Mouse (Mus musculus) MEL (cell line): ENCODE measurements at regions not wholly inside any gene's neighbourhood (a gene's known extent, or its start where the extent isn't known, plus 50 kb on each side); places are given as distances from the start of the nearest gene placed in this dataset.

ENCODE experiments used
- DNase-seq: peaks from one replicate; pipeline ENCODE4 v3.0.0; 2011; ENCODE audit warnings: low read depth, low spot score
- H3K27ac ChIP-seq: 2 replicates; pipeline ENCODE4 v1.5.1; 2012; ENCODE audit warnings: low read depth, mild to moderate bottlenecking, control low read depth, low read length, moderate library complexity; ENCODE audit not compliant: control insufficient read depth
- H3K27me3 ChIP-seq, 2 experiments: fragments of 150-350 bp in 1 of 2; sonication (generic) in 1 of 2; 2 replicates each; pipeline ENCODE4 v1.6.1; 2012; ENCODE audit warnings: low read length in 2 of 2, mild to moderate bottlenecking in 2 of 2, improper control_type of control experiment in 1 of 2, moderate library complexity in 1 of 2; ENCODE audit not compliant: insufficient read depth in 2 of 2, control insufficient read depth in 1 of 2
- H3K36me3 ChIP-seq, 2 experiments: 2 replicates each; pipeline ENCODE4 v1.6.1; 2012 to 2014; ENCODE audit warnings: low read length in 2 of 2, improper control_type of control experiment in 1 of 2, inconsistent platforms in 1 of 2, mild to moderate bottlenecking in 1 of 2; ENCODE audit not compliant: insufficient read depth in 2 of 2, control insufficient read depth in 1 of 2
- H3K4me1 ChIP-seq, 2 experiments: fragments of 150-350 bp in 1 of 2; sonication (generic) in 1 of 2; 2 replicates each; pipeline ENCODE4 v1.6.1; 2012; ENCODE audit warnings: low read length in 2 of 2, improper control_type of control experiment in 1 of 2, mild to moderate bottlenecking in 1 of 2; ENCODE audit not compliant: insufficient read depth in 2 of 2, control insufficient read depth in 1 of 2
- H3K4me3 ChIP-seq, 2 experiments: fragments of 150-350 bp in 1 of 2; sonication (generic) in 1 of 2; 2 replicates each; pipeline ENCODE4 v1.5.1; 2012; ENCODE audit warnings: low read depth in 2 of 2, low read length in 2 of 2, mild to moderate bottlenecking in 2 of 2, moderate library complexity in 2 of 2, control low read depth in 1 of 2, improper control_type of control experiment in 1 of 2; ENCODE audit not compliant: control insufficient read depth in 1 of 2, insufficient read depth in 1 of 2
- H3K79me2 ChIP-seq: 2 replicates; pipeline ENCODE4 v1.6.1; 2012; ENCODE audit warnings: mild to moderate bottlenecking, low read length, moderate library complexity; ENCODE audit not compliant: control insufficient read depth, poor library complexity, insufficient read depth
- H3K9ac ChIP-seq: 2 replicates; pipeline ENCODE4 v1.6.1; 2012; ENCODE audit warnings: low read depth, mild to moderate bottlenecking, control low read depth, low read length, moderate library complexity; ENCODE audit not compliant: control insufficient read depth, poor library complexity, severe bottlenecking
- H3K9me3 ChIP-seq: fragments of 150-350 bp; sonication (generic); replicated peaks from 2 replicates; pipeline ENCODE4 v1.6.1; 2012; ENCODE audit warnings: mild to moderate bottlenecking, low read length, improper control_type of control experiment, moderate library complexity; ENCODE audit not compliant: insufficient read depth
- CHD1 ChIP-seq: IDR thresholded peaks from 2 replicates; pipeline ENCODE4 v1.6.1; 2012; ENCODE audit warnings: low read depth, mild to moderate bottlenecking, inconsistent platforms, low read length, improper control_type of control experiment
- E2F4 ChIP-seq: IDR thresholded peaks from 2 replicates; pipeline ENCODE4 v1.6.1; 2011; ENCODE audit warnings: low read depth, low read length, improper control_type of control experiment, borderline replicate concordance
- ELF1 ChIP-seq: IDR thresholded peaks from 2 replicates; pipeline ENCODE4 v1.6.1; 2014; ENCODE audit warnings: low read depth, mild to moderate bottlenecking, inconsistent platforms, low read length, improper control_type of control experiment, moderate library complexity
- GATA1 ChIP-seq: IDR thresholded peaks from 2 replicates; pipeline ENCODE4 v1.6.1; 2011; ENCODE audit warnings: low read depth, low read length, improper control_type of control experiment
- HCFC1 ChIP-seq: IDR thresholded peaks from 2 replicates; pipeline ENCODE4 v1.6.1; 2012; ENCODE audit warnings: low read depth, mild to moderate bottlenecking, inconsistent platforms, low read length, improper control_type of control experiment, moderate library complexity
- JUND ChIP-seq: IDR thresholded peaks from 2 replicates; pipeline ENCODE4 v1.6.1; 2011; ENCODE audit warnings: low read depth, mild to moderate bottlenecking, improper control_type of control experiment, low read length
- MAFK ChIP-seq: IDR thresholded peaks from 2 replicates; pipeline ENCODE4 v1.6.1; 2011; ENCODE audit warnings: low read depth, mild to moderate bottlenecking, low read length, improper control_type of control experiment, borderline replicate concordance
- MAX ChIP-seq: IDR thresholded peaks from 2 replicates; pipeline ENCODE4 v1.6.1; 2011; ENCODE audit warnings: low read length, improper control_type of control experiment
- MAZ ChIP-seq: IDR thresholded peaks from 2 replicates; pipeline ENCODE4 v1.6.1; 2012; ENCODE audit warnings: low read depth, mild to moderate bottlenecking, inconsistent platforms, low read length, improper control_type of control experiment
- MEF2A ChIP-seq: IDR thresholded peaks from 2 replicates; pipeline ENCODE4 v1.6.1; 2014; ENCODE audit warnings: low read depth, mild to moderate bottlenecking, inconsistent platforms, low read length, improper control_type of control experiment; ENCODE audit not compliant: poor library complexity, insufficient replicate concordance, severe bottlenecking; ENCODE audit errors: extremely low read depth
- MXI1 ChIP-seq: IDR thresholded peaks from 2 replicates; pipeline ENCODE4 v1.6.1; 2011; ENCODE audit warnings: mild to moderate bottlenecking, low read depth, low read length, improper control_type of control experiment
- MYC ChIP-seq: IDR thresholded peaks from 2 replicates; pipeline ENCODE4 v1.6.1; 2011; ENCODE audit warnings: low read depth, mild to moderate bottlenecking, low read length, improper control_type of control experiment, moderate library complexity
- NELFE ChIP-seq: IDR thresholded peaks from 2 replicates; pipeline ENCODE4 v1.6.1; 2011; ENCODE audit warnings: low read depth, low read length, improper control_type of control experiment
- POLR2AphosphoS2 ChIP-seq: IDR thresholded peaks from 2 replicates; pipeline ENCODE4 v1.6.1; 2011; ENCODE audit warnings: low read length, improper control_type of control experiment
- RAD21 ChIP-seq: IDR thresholded peaks from 2 replicates; pipeline ENCODE4 v1.6.1; 2011; ENCODE audit warnings: mild to moderate bottlenecking, low read depth, low read length, improper control_type of control experiment
- SMC3 ChIP-seq: IDR thresholded peaks from 2 replicates; pipeline ENCODE4 v1.6.1; 2011; ENCODE audit warnings: low read depth, low read length, improper control_type of control experiment
- TAL1 ChIP-seq: IDR thresholded peaks from 2 replicates; pipeline ENCODE4 v1.6.1; 2012; ENCODE audit warnings: mild to moderate bottlenecking, inconsistent platforms, low read length, moderate library complexity, mixed read lengths
- UBTF ChIP-seq: IDR thresholded peaks from 2 replicates; pipeline ENCODE4 v1.6.1; 2012; ENCODE audit warnings: low read depth, mild to moderate bottlenecking, inconsistent platforms, low read length, improper control_type of control experiment, moderate library complexity, borderline replicate concordance; ENCODE audit not compliant: insufficient read depth
- ZKSCAN1 ChIP-seq: IDR thresholded peaks from 2 replicates; pipeline ENCODE4 v1.6.1; 2012; ENCODE audit warnings: low read depth, mild to moderate bottlenecking, inconsistent platforms, low read length, improper control_type of control experiment, moderate library complexity
- ZNF384 ChIP-seq: IDR thresholded peaks from 2 replicates; pipeline ENCODE4 v1.6.1; 2012; ENCODE audit warnings: low read depth, mild to moderate bottlenecking, inconsistent platforms, low read length, improper control_type of control experiment

GRCm38 (mm10) chr6:66077445-66077844, 125.0 kb downstream of the 4930544G11Rik start:
- Histone ChIP-seq H3K4me3 (no peak overlapping the region), H3K79me2 (no peaks in the 10 kb centered on the region), H3K9me3 (no peaks in the 10 kb centered on the region), H3K9ac (no peak overlapping the region), H3K27me3 (no peaks in the 10 kb centered on the region), H3K4me1 (no peaks in the 10 kb centered on the region), H3K27ac (no peak overlapping the region), H3K36me3 (no peaks in the 10 kb centered on the region)
- DNase-seq, result peak; percentile 9
- TF ChIP-seq NELFE (no peak), MEF2A (no peak), ZKSCAN1 (no peak), ZNF384 (no peak), MAZ (no peak)

- no peaks in the 10 kb centered on the region for H3K27me3 ChIP-seq
- H3K4me1 ChIP-seq, result no peaks in the 10 kb centered on the region
- no peak for DNase-seq
- no peak overlapping the region for H3K27ac ChIP-seq
- H3K79me2 ChIP-seq, result no peaks in the 10 kb centered on the region
- TF ChIP-seq GATA1 (no peak), MXI1 (no peak), RAD21 (no peak), SMC3 (no peak), JUND (no peak), TAL1 (no peak), MAFK (no peak), ELF1 (no peak), HCFC1 (no peak), CHD1 (no peak), POLR2AphosphoS2 (no peak), UBTF (no peak), E2F4 (no peak), MAX (no peak), MYC (no peak)
- H3K9me3 ChIP-seq, result no peaks in the 10 kb centered on the region
- no peak overlapping the region for H3K4me3 ChIP-seq
- H3K9ac ChIP-seq, result no peak overlapping the region
- no peaks in the 10 kb centered on the region for H3K36me3 ChIP-seq
Observed at GRCm38 (mm10) chr6:66078769-66079168, 126.4 kb downstream of the 4930544G11Rik start.
